Mouse (Mus musculus): ENCODE data around the gene Zfp800. TPM values are rescaled to one million over a fixed set of nuclear protein-coding genes. Genes with fewer than 3 reads are reported as not detected.

Gene Zfp800
- total RNA-seq, 1 experiment = 7.8 TPM

- TF ChIP-seq HCFC1 (IDR thresholded peaks at IDR 0.05; ENCODE audit: borderline replicate concordance, insufficient read depth, low read length) (no peak), CHD2 (IDR thresholded peaks at IDR 0.05; ENCODE audit: low read depth, low read length) (no peak), ZC3H11A (IDR thresholded peaks at IDR 0.05; ENCODE audit: borderline replicate concordance, low read depth, low read length) (no peak), ZNF384 (IDR thresholded peaks at IDR 0.05; ENCODE audit: low read depth, low read length) (no peak)
- no peak within 1 kb of the TSS; the same call in 1 of the 2 replicates for H3K27ac ChIP-seq (ENCODE audit: insufficient read depth, low read depth, low read length, poor library complexity, severe bottlenecking)
- in situ Hi-C loops (cut with MboI; ENCODE audit: low sequenced_read_pairs in 2 of 2, unreplicated experiment in 2 of 2) = no loop called here
- H3K9me3 ChIP-seq (ENCODE audit: control insufficient read depth, insufficient read depth, low read depth, low read length) = no peaks in the 10 kb centered on the region
- H3K9ac ChIP-seq (ENCODE audit: insufficient read depth, low read depth, low read length, poor library complexity, severe bottlenecking) = peak within 1 kb of the TSS; percentile 79
- H3K36me3 ChIP-seq (ENCODE audit: control insufficient read depth, insufficient read depth, low read length, poor library complexity, severe bottlenecking) = peaks cover 11% of the 10 kb centered on the region; the same call in 1 of the 2 replicates
- peaks cover 2 to 7% of the 10 kb centered on the region in 2 experiments; a peak in 1 of 4 replicates for H3K4me1 ChIP-seq (ENCODE audit: control insufficient read depth in 2 of 2, insufficient read depth in 2 of 2, low read length in 2 of 2, poor library complexity in 1 of 2)
- H3K4me3 ChIP-seq (ENCODE audit: insufficient read depth in 1 of 2, low read depth in 1 of 2, low read length in 2 of 2, poor library complexity in 1 of 2, severe bottlenecking in 1 of 2) = peak within 1 kb of the TSS; percentile 90 to 96
- DNase-seq (ENCODE audit: low read depth, low spot score) = peak; percentile 53
Observed at GRCm38 (mm10) chr6:28423313-28423712, 25.5 kb upstream of the Zfp800 start, which contains the start of gene Arf5. Gene Arf5, plus strand, starts transcription at chr6:28423560.

- Histone ChIP-seq H3K4me3 (ENCODE audit: insufficient read depth in 1 of 2, low read depth in 1 of 2, low read length in 2 of 2, poor library complexity in 1 of 2, severe bottlenecking in 1 of 2) (peak overlapping the region in 1 of 2 experiments; percentile 30; a peak in 1 of 4 replicates), H3K4me1 (ENCODE audit: control insufficient read depth in 2 of 2, insufficient read depth in 2 of 2, low read length in 2 of 2, poor library complexity in 1 of 2) (peaks cover 2 to 7% of the 10 kb centered on the region in 2 experiments; a peak in 1 of 4 replicates), H3K9ac (ENCODE audit: insufficient read depth, low read depth, low read length, poor library complexity, severe bottlenecking) (no peak overlapping the region), H3K36me3 (ENCODE audit: control insufficient read depth, insufficient read depth, low read length, poor library complexity, severe bottlenecking) (peaks cover 17% of the 10 kb centered on the region), H3K27ac (ENCODE audit: insufficient read depth, low read depth, low read length, poor library complexity, severe bottlenecking) (no peak overlapping the region), H3K9me3 (ENCODE audit: control insufficient read depth, insufficient read depth, low read depth, low read length) (no peaks in the 10 kb centered on the region)
- in situ Hi-C loops (cut with MboI; ENCODE audit: low sequenced_read_pairs in 2 of 2, unreplicated experiment in 2 of 2) = no loop called here
- peak; percentile 80 for TF ChIP-seq ZNF384 (IDR thresholded peaks at IDR 0.05; ENCODE audit: low read depth, low read length)
- no peak for TF ChIP-seq MAFK (IDR thresholded peaks at IDR 0.05; ENCODE audit: insufficient read depth, low read depth, low read length)
- DNase-seq (ENCODE audit: low read depth, low spot score) = no peak
Observed at GRCm38 (mm10) chr6:28422651-28423290, 25.0 kb upstream of the Zfp800 start.

DNA sequence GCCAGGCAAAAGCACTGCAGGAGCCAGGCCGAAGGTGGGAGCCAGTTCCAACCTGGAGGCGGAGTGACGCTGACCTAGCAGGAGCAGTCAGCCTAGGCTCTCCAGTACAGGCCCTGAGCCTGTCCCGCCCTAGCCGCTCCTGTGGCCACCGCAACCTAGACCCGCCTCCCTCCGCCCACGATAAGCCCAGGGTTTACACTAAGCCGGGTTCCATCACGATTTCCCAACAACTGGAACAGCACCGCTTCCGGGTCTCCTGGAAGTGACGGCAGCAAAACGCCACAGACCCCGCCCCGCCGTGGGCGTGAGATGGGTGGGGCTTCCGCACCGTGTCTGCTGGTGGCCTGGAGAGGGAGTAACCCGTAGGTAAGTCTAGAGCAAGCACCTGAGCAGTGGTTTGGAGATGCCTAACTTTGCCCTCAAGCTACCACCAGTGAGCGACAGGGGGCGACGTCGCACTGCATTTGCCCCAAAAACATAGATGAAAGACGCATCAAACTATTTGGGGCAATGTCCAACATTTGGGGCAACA is 23.7 kb upstream of the Zfp800 start:
- Histone ChIP-seq H3K27ac (ENCODE audit: insufficient read depth, low read depth, low read length, poor library complexity, severe bottlenecking) (peak overlapping the region; percentile 20; the same call in 1 of the 2 replicates), H3K9me3 (ENCODE audit: control insufficient read depth, insufficient read depth, low read depth, low read length) (no peaks in the 10 kb centered on the region), H3K36me3 (ENCODE audit: control insufficient read depth, insufficient read depth, low read length, poor library complexity, severe bottlenecking) (peaks cover 17% of the 10 kb centered on the region), H3K4me1 (ENCODE audit: control insufficient read depth in 2 of 2, insufficient read depth in 2 of 2, low read length in 2 of 2, poor library complexity in 1 of 2) (peaks cover 2 to 7% of the 10 kb centered on the region in 2 experiments; a peak in 1 of 4 replicates), H3K4me3 (ENCODE audit: insufficient read depth in 1 of 2, low read depth in 1 of 2, low read length in 2 of 2, poor library complexity in 1 of 2, severe bottlenecking in 1 of 2) (peak overlapping the region; percentile 82 to 94), H3K9ac (ENCODE audit: insufficient read depth, low read depth, low read length, poor library complexity, severe bottlenecking) (peak overlapping the region; percentile 81)
- DNase-seq (ENCODE audit: low read depth, low spot score) = peak; percentile 88
- TF ChIP-seq ZNF384 (IDR thresholded peaks at IDR 0.05; ENCODE audit: low read depth, low read length) (no peak), HCFC1 (IDR thresholded peaks at IDR 0.05; ENCODE audit: borderline replicate concordance, insufficient read depth, low read length) (peak; percentile 12; the same call in 1 of the 2 replicates), CHD2 (IDR thresholded peaks at IDR 0.05; ENCODE audit: low read depth, low read length) (no peak), ZC3H11A (IDR thresholded peaks at IDR 0.05; ENCODE audit: borderline replicate concordance, low read depth, low read length) (peak; percentile 15; the same call in 1 of the 2 replicates), MAFK (IDR thresholded peaks at IDR 0.05; ENCODE audit: insufficient read depth, low read depth, low read length) (no peak)
- in situ Hi-C loops (cut with MboI; ENCODE audit: low sequenced_read_pairs in 2 of 2, unreplicated experiment in 2 of 2) = no loop called here

DNA sequence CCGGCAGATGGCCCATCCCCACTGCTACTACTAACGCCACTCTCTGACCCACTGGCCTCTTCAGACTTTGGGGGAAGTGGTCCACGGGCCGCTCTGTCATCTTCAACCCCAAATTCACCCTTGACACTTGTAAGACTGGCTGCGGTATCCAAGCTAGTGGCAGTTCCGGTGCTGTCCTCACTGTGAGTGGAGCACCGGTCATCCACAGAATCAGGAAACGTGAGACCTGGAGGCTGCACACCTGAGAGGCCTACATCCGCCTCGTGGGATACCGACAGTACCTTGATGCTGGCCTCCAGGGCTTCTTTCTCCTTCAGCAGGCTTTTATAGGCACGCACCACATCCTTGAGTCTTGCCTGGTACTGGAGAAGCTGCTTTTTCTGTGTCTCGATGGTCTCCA is 23.1 kb upstream of the Zfp800 start:
- DNase-seq (ENCODE audit: low read depth, low spot score) = no peak
- Histone ChIP-seq H3K9ac (ENCODE audit: insufficient read depth, low read depth, low read length, poor library complexity, severe bottlenecking) (peak overlapping the region; percentile 81), H3K4me3 (ENCODE audit: insufficient read depth in 1 of 2, low read depth in 1 of 2, low read length in 2 of 2, poor library complexity in 1 of 2, severe bottlenecking in 1 of 2) (peak overlapping the region; percentile 82 to 94), H3K9me3 (ENCODE audit: control insufficient read depth, insufficient read depth, low read depth, low read length) (no peaks in the 10 kb centered on the region), H3K4me1 (ENCODE audit: control insufficient read depth in 2 of 2, insufficient read depth in 2 of 2, low read length in 2 of 2, poor library complexity in 1 of 2) (peaks cover 2 to 7% of the 10 kb centered on the region in 2 experiments; a peak in 1 of 4 replicates), H3K27ac (ENCODE audit: insufficient read depth, low read depth, low read length, poor library complexity, severe bottlenecking) (no peak overlapping the region), H3K36me3 (ENCODE audit: control insufficient read depth, insufficient read depth, low read length, poor library complexity, severe bottlenecking) (peaks cover 14% of the 10 kb centered on the region)
- no peak for TF ChIP-seq CHD2 (IDR thresholded peaks at IDR 0.05; ENCODE audit: low read depth, low read length)
- no peak for TF ChIP-seq ZNF384 (IDR thresholded peaks at IDR 0.05; ENCODE audit: low read depth, low read length)
- in situ Hi-C loops (cut with MboI; ENCODE audit: low sequenced_read_pairs in 2 of 2, unreplicated experiment in 2 of 2) = no loop called here
